Mouse (Mus musculus) adrenal gland, postnatal 10 days (tissue): ENCODE data around the gene Slc6a14. TPM values are rescaled to one million over a fixed set of nuclear protein-coding genes. Genes with fewer than 3 reads are reported as not detected.
A peak's percentile ranks its signal among the peaks of the same experiment; 100 is the strongest.

ENCODE experiments used
- DNase-seq: peaks from one replicate; pipeline ENCODE4 v3.0.0; 2021; ENCODE audit warnings: mixed read lengths
- long read RNA-seq, 2 experiments: library from polyadenylated mRNA; stranded (forward); transcript quantifications; one replicate each; pipeline ENCODE4 v2.0.0; 2021
- total RNA-seq, 2 experiments: library from RNA; stranded (reverse); gene quantifications; 2 replicates each; pipeline ENCODE4 v1.2.3; 2021

The Slc6a14 gene
- under 1 TPM; 0.15 to 0.18 TPM for total RNA-seq
- long read RNA-seq, experiment 1 = 0 reads
- long read RNA-seq, experiment 2 = 0 reads

- no peak for DNase-seq
Measured at GRCm38 (mm10) chrX:21714829-21715228, at the start of gene Slc6a14. TSS of gene Slc6a14 (plus strand) at chrX:21714896.

GRCm38 (mm10) chrX:21670896-21671295, 43.8 kb upstream of the Slc6a14 start:
- DNase-seq = peak; percentile 4

DNA sequence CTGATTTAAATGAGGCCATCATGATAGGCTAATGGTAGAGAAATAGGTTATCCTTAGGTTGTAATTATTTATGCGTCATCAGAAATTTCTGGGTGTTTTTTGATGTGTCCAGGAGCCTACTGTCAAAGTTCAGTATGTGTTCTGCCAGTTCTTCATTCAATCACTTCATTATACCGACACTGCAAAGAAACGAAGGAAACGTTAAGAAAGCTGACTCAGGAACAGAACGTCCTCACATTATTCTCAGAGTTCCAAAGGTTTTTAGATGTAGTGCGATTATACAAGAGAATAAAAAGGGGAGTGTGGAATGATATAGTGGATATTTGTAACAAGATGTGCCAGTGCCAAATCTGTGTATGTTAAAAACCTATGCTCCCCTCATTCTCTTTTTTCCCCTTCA, 19.5 kb upstream of the Slc6a14 start:
- DNase-seq = no peak

DNA sequence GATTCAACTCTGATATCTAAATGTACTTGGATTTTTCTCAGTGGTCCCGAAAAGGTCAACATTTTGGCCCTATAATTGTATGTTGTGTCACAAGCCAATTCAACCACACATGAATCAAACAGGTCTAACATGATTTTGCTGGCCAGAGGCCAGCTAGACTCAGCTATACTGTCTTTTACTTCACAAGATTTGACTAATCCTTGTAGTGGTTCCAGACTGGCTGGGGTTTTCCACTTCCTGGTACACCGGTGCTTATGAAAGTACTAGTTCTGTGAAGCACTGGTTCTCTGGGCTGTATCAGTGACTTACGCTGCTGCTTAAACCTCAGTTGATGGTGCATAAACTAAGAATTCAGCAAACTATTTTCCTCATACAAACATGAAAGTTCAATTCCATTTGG, 19.0 kb upstream of the Slc6a14 start:
- DNase-seq = no peak

DNA sequence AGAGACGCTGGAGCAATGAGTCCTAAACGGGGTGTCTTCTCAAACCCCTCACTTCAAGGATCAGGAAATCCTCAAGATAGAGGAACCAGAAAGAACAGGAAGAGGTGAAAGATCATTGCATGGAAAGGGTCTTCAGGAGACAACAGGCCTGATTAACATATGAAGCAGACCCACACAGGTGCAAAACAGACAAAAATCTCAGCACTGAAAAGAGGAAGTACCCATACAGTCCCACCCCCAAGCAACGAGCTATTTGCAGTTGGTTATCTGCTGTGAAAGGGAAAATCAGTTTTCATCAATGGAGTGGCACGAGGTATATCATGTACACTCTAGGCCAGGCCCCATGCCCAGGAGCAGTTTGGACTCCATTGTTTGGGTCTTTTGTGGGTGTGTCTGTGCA, 13.1 kb upstream of the Slc6a14 start:
- no peak for DNase-seq

DNA sequence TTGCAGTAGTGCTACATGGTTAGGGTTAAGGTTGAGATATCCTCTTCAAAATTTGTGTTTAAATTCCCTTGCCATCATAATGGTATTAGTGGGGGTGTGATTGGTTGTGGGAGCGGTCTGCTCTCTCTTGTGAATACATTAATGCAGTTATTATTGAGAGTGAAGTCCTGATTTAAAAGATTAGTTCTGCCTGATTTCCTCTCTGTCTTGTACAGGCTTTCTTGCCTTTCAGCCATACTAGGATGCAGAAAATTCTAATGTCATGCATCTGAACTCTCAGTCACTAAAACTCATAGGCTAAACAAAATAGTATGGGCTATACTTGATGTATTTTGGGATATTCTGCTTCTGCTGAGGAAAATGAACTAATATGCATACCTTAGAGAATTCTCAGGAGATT, 10.2 kb upstream of the Slc6a14 start:
- DNase-seq = no peak

DNA sequence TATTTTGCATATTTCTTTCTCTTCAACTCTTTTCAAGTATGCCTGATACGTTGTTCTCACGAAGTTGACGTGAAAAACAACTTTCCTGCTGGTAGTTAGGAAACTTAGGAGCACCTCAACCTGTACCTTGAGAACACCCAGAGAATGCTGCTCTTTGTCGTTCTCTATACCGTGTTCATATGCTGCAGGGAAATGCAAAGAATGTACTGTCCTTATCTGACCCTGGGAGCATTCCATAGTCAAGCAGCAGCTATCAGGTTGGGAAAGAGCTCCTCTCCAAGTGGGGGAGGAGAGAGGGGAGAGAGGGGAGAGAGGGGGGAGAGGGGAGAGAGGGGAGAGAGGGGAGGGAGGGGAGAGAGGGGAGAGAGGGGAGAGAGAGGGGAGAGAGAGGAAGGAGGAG, 597 bp downstream of the Slc6a14 start:
- no peak for DNase-seq

- no peak for DNase-seq
Measured at GRCm38 (mm10) chrX:21716885-21717284, 2.2 kb downstream of the Slc6a14 start.

DNA sequence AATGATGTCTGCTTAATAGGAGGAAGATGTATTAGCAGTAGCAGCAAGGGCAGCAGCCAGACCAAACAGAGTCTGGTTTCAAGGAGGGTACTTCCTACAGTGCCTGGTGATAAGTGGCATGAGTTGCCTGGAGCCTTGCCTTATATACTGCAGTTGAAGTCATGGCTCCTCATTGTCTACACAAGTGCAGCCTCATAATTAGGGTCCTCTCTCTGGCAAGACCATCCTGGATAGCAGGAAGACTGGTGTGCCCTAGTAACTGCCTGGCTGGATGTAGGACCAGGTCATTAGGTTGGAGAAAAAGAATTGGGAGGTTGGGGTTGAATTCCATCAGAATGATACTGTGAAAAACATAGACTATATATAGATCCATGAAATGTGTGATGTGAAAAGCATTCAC, 30.3 kb downstream of the Slc6a14 start, which contains the start of gene Gm28269:
TSS of gene Gm28269 (minus strand) at position 101 of the 400 bp plus-strand sequence.
- no peak for DNase-seq

Other genes starting within 250 kb of the Slc6a14 start
- gene Agtr2, start 230.4 kb upstream of the Slc6a14 start, total RNA-seq = 10 to 100 TPM; 59.6 to 66.7 TPM
- gene Gm28269, start 30.2 kb downstream of the Slc6a14 start, total RNA-seq = not detected